Mouse (Mus musculus): ENCODE data around the gene Anks1b.

Gene Anks1b

GRCm38 (mm10) chr10:90738475-90738874, 865.2 kb downstream of the Anks1b start:
- no peak for DNase-seq

DNA sequence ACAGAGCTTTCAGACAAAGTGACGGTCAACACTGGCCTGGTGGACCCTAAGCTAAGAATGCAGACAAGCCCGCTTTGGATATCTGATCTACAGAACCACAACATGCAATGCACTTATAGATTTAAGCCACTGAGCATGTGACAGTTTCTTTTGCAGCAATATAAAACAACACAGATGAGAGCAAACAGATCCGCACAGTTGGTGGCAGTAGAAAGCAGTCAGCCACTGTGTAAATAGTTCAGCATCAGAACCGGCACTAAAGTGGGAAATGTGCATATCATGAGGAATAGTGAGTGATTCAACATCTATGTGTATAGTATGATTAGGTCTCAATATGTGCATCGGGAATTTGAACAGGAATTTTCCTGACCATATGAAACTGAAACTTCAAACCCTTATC, 867.6 kb downstream of the Anks1b start:
- no peak for DNase-seq

DNA sequence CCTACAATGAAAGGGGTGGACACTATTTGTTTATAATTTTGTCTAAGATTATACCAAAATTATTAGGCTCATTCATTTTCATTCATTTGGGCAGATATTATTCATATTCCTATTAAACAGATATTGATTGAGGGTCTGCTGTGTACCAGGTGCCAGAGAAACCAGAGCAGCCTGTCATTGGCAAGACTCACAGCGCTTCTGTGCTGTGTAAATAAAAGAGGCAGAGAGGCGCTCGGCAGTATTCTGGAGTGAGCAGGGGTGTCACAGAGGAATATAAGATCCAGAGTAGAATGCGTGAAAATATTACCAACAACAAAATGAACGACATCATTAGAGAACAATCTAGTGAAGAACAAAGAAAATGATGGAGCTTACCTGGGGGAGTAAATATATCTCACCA, 878.6 kb downstream of the Anks1b start:
- peak; percentile 39 to 44 for DNase-seq

DNA sequence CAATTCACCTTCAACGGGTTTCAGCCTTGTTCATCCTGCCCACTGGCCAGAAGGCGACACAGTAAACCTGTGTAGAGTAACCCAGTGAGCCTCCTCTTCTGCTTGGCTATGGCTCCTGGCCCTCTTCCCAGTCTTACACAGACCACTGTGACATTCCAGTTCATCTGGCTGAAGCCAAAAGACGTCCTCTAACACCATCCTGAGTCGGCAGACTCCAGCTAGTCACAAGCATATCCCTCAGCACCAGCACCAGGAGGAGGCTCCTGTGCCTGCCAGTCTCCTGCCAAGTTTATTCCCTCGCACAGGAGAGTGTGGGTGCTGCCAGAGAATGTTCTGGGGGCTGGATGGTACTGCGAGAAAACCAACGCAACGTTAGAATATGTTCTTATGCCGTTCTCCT, 879.8 kb downstream of the Anks1b start:
- DNase-seq: peak; percentile 90 to 91

DNA sequence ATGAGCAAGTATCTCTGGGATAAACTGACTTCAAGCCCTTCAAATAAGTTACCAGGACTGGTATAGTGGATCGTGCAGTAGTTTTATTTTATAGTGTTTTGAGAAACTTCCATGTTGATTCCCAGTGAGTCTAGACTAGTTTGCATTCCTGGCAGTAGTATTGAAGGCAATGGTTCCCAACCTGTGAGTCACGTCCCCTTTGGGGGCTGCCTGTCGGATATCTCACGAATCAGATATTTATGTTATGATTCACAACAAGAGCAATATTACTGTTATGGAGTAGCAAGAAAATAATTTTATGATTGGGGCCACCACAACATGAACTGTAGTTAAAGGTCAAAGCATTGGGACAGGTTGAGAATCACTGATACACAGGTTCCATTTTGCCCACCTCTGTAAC, 884.5 kb downstream of the Anks1b start:
- DNase-seq: no peak

GRCm38 (mm10) chr10:90759929-90760328, 886.6 kb downstream of the Anks1b start:
- DNase-seq: peak; percentile 44 to 56

GRCm38 (mm10) chr10:90766261-90766660, 893.0 kb downstream of the Anks1b start:
- DNase-seq: peak; percentile 62 to 82

DNA sequence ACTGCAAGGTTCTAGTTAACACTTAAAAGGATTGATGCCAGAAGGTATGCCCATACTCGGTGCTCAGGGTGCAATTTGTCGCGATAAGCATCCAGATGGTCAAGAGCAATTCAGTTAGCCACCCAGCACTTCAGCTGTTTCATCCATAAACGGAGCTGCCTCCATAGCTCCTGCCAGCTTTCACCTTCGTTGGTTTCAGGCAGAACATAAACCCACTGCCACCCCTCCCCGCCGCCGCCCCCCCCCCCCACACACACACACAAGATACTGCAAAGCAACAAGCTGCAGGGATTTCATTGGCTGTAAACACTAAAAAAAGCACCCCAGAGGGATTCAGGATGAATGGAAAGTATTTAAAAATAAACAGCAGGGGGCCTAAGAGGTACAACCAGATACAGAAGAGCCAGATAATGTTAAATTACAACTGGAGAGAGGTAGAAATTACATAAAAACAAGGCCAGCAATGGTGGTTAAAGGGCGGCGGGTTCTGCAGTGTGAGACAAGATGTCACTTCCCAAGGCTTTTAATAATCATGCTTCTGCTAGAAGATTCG, 897.2 kb downstream of the Anks1b start:
- DNase-seq: no peak

- no peak for DNase-seq
Observed at GRCm38 (mm10) chr10:90771046-90771445, 897.7 kb downstream of the Anks1b start.

- DNase-seq: no peak
Observed at GRCm38 (mm10) chr10:90771471-90772226, 898.3 kb downstream of the Anks1b start.

- DNase-seq: peak in 1 of 2 experiments; percentile 46
Observed at GRCm38 (mm10) chr10:90779561-90780400, 906.5 kb downstream of the Anks1b start.

GRCm38 (mm10) chr10:90784981-90785650, 911.8 kb downstream of the Anks1b start:
- DNase-seq: peak; percentile 69 to 77

- DNase-seq: peak; percentile 78 to 88
Observed at GRCm38 (mm10) chr10:90785680-90786079, 912.4 kb downstream of the Anks1b start.

DNA sequence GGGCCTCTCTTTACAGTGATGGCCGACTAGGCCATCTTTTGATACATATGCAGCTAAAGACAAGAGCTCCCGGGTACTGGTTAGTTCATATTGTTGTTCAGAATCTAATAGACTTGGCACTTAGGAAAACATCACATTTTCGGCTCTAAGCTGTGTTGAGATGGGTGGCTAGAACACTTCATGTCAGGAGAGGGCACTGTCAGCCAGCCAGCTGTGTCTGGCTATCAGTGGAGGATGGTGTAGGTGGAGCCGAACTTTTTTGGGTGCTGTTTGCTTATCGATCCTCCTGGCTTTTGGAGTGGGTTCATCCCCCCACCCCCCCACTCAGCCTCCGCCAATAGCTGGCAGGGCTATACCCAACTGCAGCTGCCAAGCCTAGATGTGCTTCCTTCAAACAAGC, 929.8 kb downstream of the Anks1b start:
- peak in 1 of 2 experiments; percentile 38 for DNase-seq

DNA sequence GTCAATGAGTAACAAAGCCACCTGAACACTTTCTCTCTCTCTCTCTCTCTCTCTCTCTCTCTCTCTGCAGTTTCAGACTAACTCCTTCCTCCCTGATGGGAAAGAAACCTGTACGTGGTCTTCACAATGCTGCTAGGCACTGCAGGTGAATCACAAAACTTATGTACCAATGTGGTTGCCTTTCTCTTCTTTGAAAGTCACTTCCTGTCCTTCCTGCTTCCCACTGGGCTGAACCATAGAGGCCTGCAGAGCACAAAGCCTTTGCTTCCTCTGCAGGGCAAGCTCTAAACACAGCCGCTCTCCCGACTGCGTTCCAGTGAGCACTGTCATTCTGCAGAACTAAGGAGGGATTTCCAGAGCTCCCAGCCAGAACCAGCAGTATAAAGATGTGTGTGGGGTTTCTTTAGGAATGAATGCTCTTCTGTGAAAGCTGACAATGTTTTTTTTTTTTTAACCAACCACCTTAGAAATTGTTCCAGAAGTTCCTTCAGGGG, 931.3 kb downstream of the Anks1b start:
- DNase-seq: no peak

DNA sequence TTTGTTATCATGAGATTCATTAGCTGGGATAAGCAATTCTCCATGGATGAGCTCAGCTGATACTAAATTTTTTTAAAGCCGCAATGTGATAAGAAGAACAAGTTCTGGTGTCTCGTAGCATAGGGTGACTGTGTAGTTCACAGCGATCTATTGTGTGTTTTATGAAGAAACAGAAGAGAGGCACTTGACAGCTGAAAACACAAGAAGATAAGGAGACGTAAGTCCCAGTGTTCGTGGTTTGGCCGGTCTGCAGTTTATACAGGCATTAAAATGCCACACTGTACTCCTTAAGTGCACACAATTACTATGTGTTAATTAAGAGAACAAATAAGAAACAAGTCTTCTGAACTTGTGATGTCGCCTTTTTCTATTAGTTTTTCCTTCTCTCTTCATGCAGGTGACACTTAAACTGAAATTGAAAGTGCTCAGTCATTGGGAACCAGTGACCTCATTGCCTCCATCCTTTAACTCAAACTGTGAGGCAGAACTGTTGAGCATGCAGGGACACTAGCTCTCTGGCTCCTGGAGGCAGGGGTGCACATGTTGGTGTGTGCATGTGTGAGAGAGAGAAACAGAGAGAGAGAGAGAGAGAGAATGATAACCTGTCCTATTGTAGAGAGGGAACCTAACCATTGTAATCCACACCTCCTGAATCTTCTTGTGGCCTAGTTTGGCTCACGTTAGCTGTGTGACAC, 935.5 kb downstream of the Anks1b start:
- DNase-seq: no peak

DNA sequence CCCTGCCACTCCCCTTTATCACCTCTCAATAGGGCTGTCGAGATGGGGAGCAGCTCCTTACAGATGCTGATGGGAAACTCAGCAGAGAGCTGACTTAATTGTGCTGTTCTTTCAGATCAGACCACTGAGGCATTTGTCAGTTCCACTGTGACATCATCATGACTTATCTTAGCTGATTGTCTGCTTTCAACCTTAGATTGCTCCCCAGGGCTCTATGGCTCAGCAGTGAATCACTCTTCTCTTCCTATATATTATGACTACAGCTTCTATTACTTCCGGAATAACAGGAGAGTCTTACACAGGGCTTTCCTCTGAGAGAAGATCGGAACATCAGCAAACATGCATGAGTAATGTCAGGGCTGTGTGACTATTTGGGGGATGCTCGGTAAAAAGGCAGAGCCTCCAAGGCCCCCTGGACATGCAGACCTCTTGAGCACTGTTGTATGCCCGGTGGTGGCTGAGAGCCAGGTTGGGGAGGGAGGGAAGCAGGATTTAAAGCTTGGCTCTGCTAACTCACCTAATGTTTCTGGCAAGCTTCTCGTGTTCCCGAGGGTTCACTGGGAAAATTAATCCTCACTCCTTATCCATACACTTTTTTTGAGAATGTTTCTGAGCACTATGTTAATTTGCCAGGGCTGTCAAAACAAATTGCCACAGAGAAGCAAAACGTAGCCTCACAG, 936.7 kb downstream of the Anks1b start:
- peak; percentile 62 to 75 for DNase-seq

- no peak for DNase-seq
Observed at GRCm38 (mm10) chr10:90811446-90811845, 938.1 kb downstream of the Anks1b start.

- peak; percentile 25 to 50 for DNase-seq
Observed at GRCm38 (mm10) chr10:90813326-90813725, 940.0 kb downstream of the Anks1b start.

DNA sequence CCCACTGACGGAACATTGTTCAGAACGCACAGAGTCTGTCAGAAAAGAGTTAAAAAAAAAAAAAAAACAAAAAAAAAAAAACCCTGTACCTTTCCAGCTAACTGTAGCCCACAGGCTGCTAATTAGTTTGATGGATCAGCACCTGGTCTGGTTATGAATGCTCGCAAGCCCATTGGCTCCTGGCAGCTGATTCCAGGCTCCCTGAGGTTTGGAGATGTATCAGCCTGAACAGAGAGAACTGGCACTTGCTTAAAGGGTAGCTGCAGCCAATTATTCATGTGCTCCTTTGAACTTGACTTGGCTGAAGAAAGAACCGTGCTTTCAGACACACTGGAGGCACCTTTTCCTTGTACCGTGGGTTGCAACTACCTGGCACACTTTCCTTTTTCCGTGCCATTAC, 941.1 kb downstream of the Anks1b start:
- peak; percentile 86 to 92 for DNase-seq

- DNase-seq: no peak
Observed at GRCm38 (mm10) chr10:90818246-90818937, 945.1 kb downstream of the Anks1b start.

Data from cerebellum, postnatal 14 days (tissue).